Mouse (Mus musculus) granulocyte monocyte progenitor cell, adult 5-6 weeks (primary cell): ENCODE data around the gene Sgta. TPM values are rescaled to one million over a fixed set of nuclear protein-coding genes. Genes with fewer than 3 reads are reported as not detected.

ENCODE experiments used
- ATAC-seq: replicated peaks from 2 replicates; pipeline ENCODE4 v1.8.0; 2016; ENCODE audit warnings: mild to moderate bottlenecking, moderate TSS enrichment, inconsistent platforms; ENCODE audit not compliant: poor library complexity, severe bottlenecking
- total RNA-seq, 2 experiments: library from RNA; stranded (forward) in 1 of 2; stranded (reverse) in 1 of 2; fragments of 200-712, 200-1000 nt in 1 of 2; fragments of >200 nt in 1 of 2; fragmentation: Nextera tagmentation in 1 of 2; gene quantifications; 2 replicates each; pipeline ENCODE4 v1.2.3; 2014 to 2017

Gene Sgta
- total RNA-seq, 2 experiments from 2014 or later, result 33.8 to 41.7 TPM

- ATAC-seq, result no peak
Measured at GRCm38 (mm10) chr10:80994621-80995020, 65.4 kb downstream of the Sgta start.

Other genes with a start within 250 kb of the Sgta start
- gene Jsrp1, start 246.7 kb downstream of the Sgta start, total RNA-seq (2014; fragmentation: Nextera tagmentation), result not detected in 2 replicates
- not detected in 2 replicates for gene Jsrp1, start 246.7 kb downstream of the Sgta start, total RNA-seq (2017)
- gene Oaz1, start 233.5 kb downstream of the Sgta start, total RNA-seq (2014; fragmentation: Nextera tagmentation), result 1,332 and 1,363 TPM in 2 replicates
- 324 and 374 TPM in 2 replicates for gene Oaz1, start 233.5 kb downstream of the Sgta start, total RNA-seq (2017)
- 0.21 TPM in 1 of 2 replicates, not detected in the other for gene Lingo3, start 216.1 kb downstream of the Sgta start, total RNA-seq (2014; fragmentation: Nextera tagmentation)
- 0.15 TPM in 1 of 2 replicates, not detected in the other for gene Lingo3, start 216.1 kb downstream of the Sgta start, total RNA-seq (2017)
- 207 and 210 TPM in 2 replicates for gene Lsm7, start 205.0 kb downstream of the Sgta start, total RNA-seq (2014; fragmentation: Nextera tagmentation)
- gene Lsm7, start 205.0 kb downstream of the Sgta start, total RNA-seq (2017), result 378 and 439 TPM in 2 replicates
- gene Sppl2b, start 204.9 kb downstream of the Sgta start, total RNA-seq (2014; fragmentation: Nextera tagmentation), result 15.2 and 20.9 TPM in 2 replicates
- 12.2 and 14.1 TPM in 2 replicates for gene Sppl2b, start 204.9 kb downstream of the Sgta start, total RNA-seq (2017)
- not detected in 2 replicates for gene Tmprss9, start 188.3 kb downstream of the Sgta start, total RNA-seq (2014; fragmentation: Nextera tagmentation)
- not detected in 2 replicates for gene Tmprss9, start 188.3 kb downstream of the Sgta start, total RNA-seq (2017)
- gene Timm13, start 159.2 kb downstream of the Sgta start, total RNA-seq (2014; fragmentation: Nextera tagmentation), result 145 and 158 TPM in 2 replicates
- gene Timm13, start 159.2 kb downstream of the Sgta start, total RNA-seq (2017), result 38.2 and 50.4 TPM in 2 replicates
- gene Lmnb2, start 141.9 kb downstream of the Sgta start, total RNA-seq (2014; fragmentation: Nextera tagmentation), result 24.9 and 35.1 TPM in 2 replicates
- 56.2 and 62.8 TPM in 2 replicates for gene Lmnb2, start 141.9 kb downstream of the Sgta start, total RNA-seq (2017)
- 20.1 and 21.5 TPM in 2 replicates for gene Gadd45b, start 130.1 kb downstream of the Sgta start, total RNA-seq (2014; fragmentation: Nextera tagmentation)
- gene Gadd45b, start 130.1 kb downstream of the Sgta start, total RNA-seq (2017), result 25.6 and 27.6 TPM in 2 replicates
- gene Gng7, start 45.2 kb downstream of the Sgta start, total RNA-seq (2014; fragmentation: Nextera tagmentation), result 0.30 and 1.5 TPM in 2 replicates
- 0.09 and 0.46 TPM in 2 replicates for gene Gng7, start 45.2 kb downstream of the Sgta start, total RNA-seq (2017)
- gene Diras1, start 34.5 kb downstream of the Sgta start, total RNA-seq (2014; fragmentation: Nextera tagmentation), result not detected in 2 replicates
- not detected in 2 replicates for gene Diras1, start 34.5 kb downstream of the Sgta start, total RNA-seq (2017)
- 3.1 and 5.9 TPM in 2 replicates for gene Slc39a3, start 22.8 kb downstream of the Sgta start, total RNA-seq (2014; fragmentation: Nextera tagmentation)
- gene Slc39a3, start 22.8 kb downstream of the Sgta start, total RNA-seq (2017), result 4.3 and 5.3 TPM in 2 replicates
- 23.3 and 24.4 TPM in 2 replicates for gene Thop1, start 9.9 kb upstream of the Sgta start, total RNA-seq (2014; fragmentation: Nextera tagmentation)
- 24.7 and 26.3 TPM in 2 replicates for gene Thop1, start 9.9 kb upstream of the Sgta start, total RNA-seq (2017)
- gene Creb3l3, start 38.7 kb upstream of the Sgta start, total RNA-seq (2014; fragmentation: Nextera tagmentation), result 0.43 TPM in 1 of 2 replicates, not detected in the other
- 0.86 and 1.3 TPM in 2 replicates for gene Creb3l3, start 38.7 kb upstream of the Sgta start, total RNA-seq (2017)
- 35.0 and 72.7 TPM in 2 replicates for gene Map2k2, start 45.7 kb upstream of the Sgta start, total RNA-seq (2014; fragmentation: Nextera tagmentation)
- gene Map2k2, start 45.7 kb upstream of the Sgta start, total RNA-seq (2017), result 46.7 and 50.8 TPM in 2 replicates
- 16.1 and 20.6 TPM in 2 replicates for gene Zbtb7a, start 75.0 kb upstream of the Sgta start, total RNA-seq (2014; fragmentation: Nextera tagmentation)
- 7.1 and 8.0 TPM in 2 replicates for gene Zbtb7a, start 75.0 kb upstream of the Sgta start, total RNA-seq (2017)
- 6.3 and 22.9 TPM in 2 replicates for gene Pias4, start 107.7 kb upstream of the Sgta start, total RNA-seq (2014; fragmentation: Nextera tagmentation)
- gene Pias4, start 107.7 kb upstream of the Sgta start, total RNA-seq (2017), result 7.8 and 8.1 TPM in 2 replicates
- gene Eef2, start 116.5 kb upstream of the Sgta start, total RNA-seq (2014; fragmentation: Nextera tagmentation), result 843 and 1,029 TPM in 2 replicates
- gene Eef2, start 116.5 kb upstream of the Sgta start, total RNA-seq (2017), result 1,504 and 1,576 TPM in 2 replicates
- 25.7 and 40.8 TPM in 2 replicates for gene Dapk3, start 122.8 kb upstream of the Sgta start, total RNA-seq (2014; fragmentation: Nextera tagmentation)
- gene Dapk3, start 122.8 kb upstream of the Sgta start, total RNA-seq (2017), result 20.5 and 33.0 TPM in 2 replicates
- gene 4930442H23Rik, start 123.7 kb upstream of the Sgta start, total RNA-seq (2014; fragmentation: Nextera tagmentation), result not detected in 2 replicates
- not detected in 2 replicates for gene 4930442H23Rik, start 123.7 kb upstream of the Sgta start, total RNA-seq (2017)
- gene Nmrk2, start 141.9 kb upstream of the Sgta start, total RNA-seq (2014; fragmentation: Nextera tagmentation), result not detected in 2 replicates
- not detected in 2 replicates for gene Nmrk2, start 141.9 kb upstream of the Sgta start, total RNA-seq (2017)
- not detected in 2 replicates for gene Atcay, start 170.7 kb upstream of the Sgta start, total RNA-seq (2014; fragmentation: Nextera tagmentation)
- gene Atcay, start 170.7 kb upstream of the Sgta start, total RNA-seq (2017), result not detected in 2 replicates
- gene Zfr2, start 173.0 kb upstream of the Sgta start, total RNA-seq (2014; fragmentation: Nextera tagmentation), result not detected in 2 replicates
- 0.13 TPM in 1 of 2 replicates, not detected in the other for gene Zfr2, start 173.0 kb upstream of the Sgta start, total RNA-seq (2017)
- 16.8 and 35.6 TPM in 2 replicates for gene Matk, start 192.8 kb upstream of the Sgta start, total RNA-seq (2014; fragmentation: Nextera tagmentation)
- gene Matk, start 192.8 kb upstream of the Sgta start, total RNA-seq (2017), result 39.1 and 43.9 TPM in 2 replicates
- gene Mrpl54, start 206.8 kb upstream of the Sgta start, total RNA-seq (2014; fragmentation: Nextera tagmentation), result 94.0 and 105 TPM in 2 replicates
- 161 and 185 TPM in 2 replicates for gene Mrpl54, start 206.8 kb upstream of the Sgta start, total RNA-seq (2017)
- gene Apba3, start 206.8 kb upstream of the Sgta start, total RNA-seq (2014; fragmentation: Nextera tagmentation), result 19.7 and 29.1 TPM in 2 replicates
- gene Apba3, start 206.8 kb upstream of the Sgta start, total RNA-seq (2017), result 14.2 and 19.9 TPM in 2 replicates
- gene Tjp3, start 231.4 kb upstream of the Sgta start, total RNA-seq (2014; fragmentation: Nextera tagmentation), result 1.0 and 8.4 TPM in 2 replicates
- gene Tjp3, start 231.4 kb upstream of the Sgta start, total RNA-seq (2017), result 1.3 and 6.2 TPM in 2 replicates
- gene Pip5k1c, start 232.8 kb upstream of the Sgta start, total RNA-seq (2014; fragmentation: Nextera tagmentation), result 32.4 and 42.7 TPM in 2 replicates
- gene Pip5k1c, start 232.8 kb upstream of the Sgta start, total RNA-seq (2017), result 24.7 and 32.7 TPM in 2 replicates